Mouse (Mus musculus): ENCODE results near the gene Xrn1. TPM values are rescaled to one million over a fixed set of nuclear protein-coding genes. Genes with fewer than 3 reads are reported as not detected.
A peak's percentile ranks its signal among the peaks of the same experiment; 100 is the strongest.
"Not testable (repeated sequence)": the region's sequence is repeated elsewhere in the genome, so short reads cannot be mapped to it uniquely, and the experiment has no call there.

The Xrn1 gene
- total RNA-seq, 2 experiments from 2014 or later = 30.0 to 31.2 TPM

DNA sequence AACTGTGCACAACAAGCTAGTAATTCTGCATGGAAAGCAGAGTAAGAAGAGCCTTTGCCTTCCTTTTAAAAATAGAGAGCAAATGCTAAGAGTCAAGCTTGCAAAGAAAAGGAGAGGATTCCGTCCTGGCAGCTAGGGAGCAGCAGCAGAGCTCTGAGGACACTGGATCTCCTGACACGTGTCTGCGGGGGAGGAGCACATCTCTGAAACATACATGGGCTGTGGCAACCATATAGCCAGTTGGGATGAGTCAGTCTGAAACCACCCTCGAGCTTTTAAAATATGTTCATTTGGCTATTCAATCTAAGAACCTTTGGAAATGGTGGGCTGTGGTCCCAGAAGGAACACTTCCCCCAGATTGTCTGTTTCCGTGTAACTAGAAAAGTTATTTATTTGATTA is 100.3 kb downstream of the Xrn1 start:
- DNase-seq = peak; percentile 31 to 33

DNA sequence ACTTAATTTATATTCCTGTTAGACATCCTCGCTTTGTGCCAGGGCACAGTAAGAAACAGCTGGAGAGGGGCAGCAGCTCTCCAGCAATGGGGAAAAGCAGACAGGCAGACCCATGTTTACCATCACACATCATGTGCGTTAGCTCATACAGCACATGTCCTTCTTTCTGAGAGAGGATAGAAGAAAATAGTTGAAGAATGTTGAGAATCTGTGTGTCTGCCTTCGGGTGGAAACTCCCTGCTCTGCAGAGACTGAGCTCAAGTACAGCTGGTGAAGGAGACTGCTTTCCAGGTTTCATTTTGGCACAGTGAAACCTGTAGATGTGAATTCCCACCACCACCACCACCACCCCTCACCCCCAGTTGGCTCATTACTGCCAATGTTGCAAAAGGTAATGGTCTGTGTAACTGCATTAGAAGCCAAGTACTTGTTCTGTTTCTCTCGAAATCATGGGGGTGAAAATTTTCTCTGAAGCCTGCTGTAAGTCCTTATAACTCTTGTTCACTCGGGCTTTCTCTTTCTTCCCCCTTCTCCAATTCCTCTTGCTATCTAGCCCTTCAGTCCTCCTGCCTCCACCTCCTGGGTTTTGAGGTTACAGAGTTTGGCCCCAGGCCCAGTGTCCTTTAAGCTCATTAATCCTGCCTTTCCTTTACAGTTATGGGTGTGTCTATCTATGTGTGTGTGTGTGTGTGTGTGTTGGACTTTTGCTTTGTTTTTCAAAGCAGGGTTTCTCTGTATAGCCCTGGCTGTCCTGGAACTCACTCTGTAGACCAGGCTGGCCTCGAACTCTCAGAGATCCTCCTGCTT is 102.1 kb downstream of the Xrn1 start:
- DNase-seq = peak in 1 of 2 experiments; percentile 3

DNA sequence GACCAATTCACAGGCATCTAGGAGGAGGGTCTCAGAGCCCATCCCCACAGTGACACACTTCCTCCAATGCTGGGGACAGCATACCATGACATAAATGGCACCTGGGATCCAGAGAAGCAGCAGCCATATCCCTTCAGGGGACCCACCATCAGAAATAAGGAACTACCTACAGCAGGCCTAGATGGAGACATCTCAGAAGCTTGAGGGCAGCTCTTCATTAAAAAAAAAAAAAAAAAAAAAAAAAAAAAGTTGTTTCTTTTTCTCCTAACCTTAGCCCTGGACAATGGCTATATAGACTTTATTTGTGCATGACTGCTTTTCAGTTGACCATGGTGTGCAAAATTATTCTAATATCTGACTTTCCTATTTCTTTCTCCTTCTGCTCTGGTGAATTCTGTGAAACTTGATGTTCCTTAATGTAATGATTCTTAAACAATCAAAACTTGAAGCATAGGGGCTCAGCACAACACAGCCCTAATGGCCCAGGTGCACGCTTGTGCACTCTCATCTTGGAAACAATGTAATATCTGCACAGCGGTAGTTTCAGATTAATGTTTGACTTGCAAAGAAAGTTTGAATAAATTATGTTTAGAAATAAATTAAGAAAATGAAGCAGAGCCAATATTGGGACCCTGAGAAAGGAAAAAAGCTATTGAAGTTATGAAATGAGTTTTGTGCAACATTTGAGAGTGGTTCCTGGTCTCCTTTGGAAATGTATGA is 108.7 kb downstream of the Xrn1 start:
- DNase-seq = no peak

DNA sequence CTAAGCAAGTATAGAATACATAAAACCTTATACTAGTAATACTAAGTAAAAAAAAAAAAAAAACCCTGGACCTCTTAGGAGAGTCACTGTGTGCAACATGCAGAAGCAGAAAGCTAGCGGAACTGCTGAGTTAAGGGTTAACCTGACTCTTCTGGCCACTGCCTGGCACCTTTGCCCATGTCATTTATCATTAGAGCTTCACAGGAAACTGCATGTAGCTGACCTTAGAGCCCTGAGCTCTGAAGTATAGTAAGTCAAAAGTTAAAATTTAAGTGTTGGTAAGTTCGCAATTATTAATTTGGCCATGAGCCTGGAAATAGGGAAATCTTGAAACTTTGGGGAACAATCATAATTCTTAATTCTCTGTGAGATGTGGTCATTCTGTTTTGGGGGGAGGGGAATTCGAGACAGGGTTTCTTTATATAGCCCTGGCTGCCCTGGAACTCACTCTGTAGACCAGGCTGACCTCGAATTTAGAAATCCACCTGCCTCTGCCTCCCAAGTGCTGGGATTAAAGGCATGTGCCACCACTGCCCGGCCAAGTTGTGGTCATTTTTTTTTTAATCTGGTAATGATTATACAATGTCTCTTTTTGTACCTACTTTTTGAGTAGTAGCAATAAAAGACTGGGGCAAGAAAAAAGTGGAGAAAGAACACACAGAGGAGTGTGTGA is 109.4 kb downstream of the Xrn1 start:
- no peak for DNase-seq

DNA sequence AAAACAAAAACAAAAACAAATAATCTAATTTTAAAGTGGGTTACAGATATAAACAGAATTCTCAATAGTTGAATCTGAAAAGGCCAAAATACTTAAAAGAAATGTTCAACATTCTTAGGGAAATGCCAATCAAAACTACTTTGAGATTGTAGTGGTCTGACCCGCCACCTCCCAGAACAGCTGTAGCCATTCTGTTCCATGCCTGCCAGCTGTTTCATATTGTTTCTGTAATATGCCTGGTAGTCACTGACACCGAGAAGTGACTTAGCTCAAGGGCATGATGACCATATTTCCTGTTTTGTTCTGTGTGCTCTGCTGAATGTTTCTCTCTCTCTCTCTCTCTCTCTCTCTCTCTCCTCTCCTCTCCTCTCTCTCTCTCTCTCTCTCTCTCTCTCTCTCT is 112.9 kb downstream of the Xrn1 start:
- no peak for DNase-seq

DNA sequence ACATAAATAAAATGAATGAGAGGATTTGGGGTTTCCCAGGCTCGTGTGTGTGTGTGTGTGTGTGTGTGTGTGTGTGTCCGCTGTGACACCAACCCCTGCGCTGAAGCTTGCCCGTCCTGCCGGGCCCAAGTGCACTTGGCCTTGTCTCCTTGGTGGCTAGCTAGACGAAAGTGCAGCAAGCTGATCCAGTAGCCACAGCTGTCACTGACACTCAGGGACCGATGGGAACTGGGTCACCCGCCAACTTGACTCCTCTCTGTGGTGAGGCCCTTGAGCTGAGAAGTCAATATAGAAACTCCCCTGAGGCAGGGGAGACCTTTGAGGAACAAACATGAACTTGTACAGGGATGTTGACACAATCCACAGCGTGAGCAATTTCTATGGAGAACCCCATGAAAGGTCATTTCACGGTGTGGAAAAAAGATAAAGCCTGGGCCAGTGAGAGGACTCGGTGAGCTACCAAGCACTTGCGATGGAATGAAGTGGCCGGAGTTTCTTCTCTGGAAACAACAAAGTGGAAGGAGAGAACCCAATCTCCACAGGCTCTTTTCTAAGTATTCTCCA is 124.3 kb downstream of the Xrn1 start:
- no peak for DNase-seq

DNA sequence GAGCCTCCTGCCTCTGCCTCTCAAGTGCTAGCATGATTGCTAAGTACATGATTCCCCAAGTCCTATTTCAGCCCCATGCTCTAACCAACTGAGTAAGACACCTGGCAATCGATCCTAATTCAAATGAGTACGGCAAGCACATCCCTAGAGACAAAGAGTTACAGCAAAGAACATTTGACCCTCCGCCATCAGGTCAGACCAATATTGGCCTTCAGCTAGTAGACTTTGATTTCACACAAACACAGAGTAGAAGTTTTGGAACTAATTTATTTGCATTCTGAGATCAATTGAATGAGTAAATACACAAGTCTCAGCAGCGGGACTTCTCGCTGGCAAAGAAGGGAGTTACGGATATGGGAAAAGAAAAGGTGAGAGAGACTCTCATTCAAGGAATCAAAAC is 130.7 kb downstream of the Xrn1 start:
- DNase-seq = no peak

DNA sequence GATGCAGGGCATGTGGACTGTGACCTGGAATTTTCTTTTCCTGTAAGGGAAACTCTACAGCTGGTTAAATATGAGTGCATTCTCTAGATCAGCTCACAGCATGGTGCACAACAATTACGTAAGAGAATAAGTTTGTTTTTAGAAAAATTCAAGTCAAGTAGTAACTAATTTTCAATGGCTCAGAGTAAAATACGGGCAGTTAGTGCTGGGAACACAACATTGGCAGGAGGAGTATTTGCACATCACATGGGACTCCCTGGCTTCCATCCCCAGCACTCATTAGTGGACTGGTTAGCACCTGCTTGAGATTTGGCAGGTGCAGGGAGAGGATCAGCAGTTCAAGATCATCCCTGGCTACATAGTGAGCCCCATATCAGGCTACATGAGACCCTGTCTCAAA is 133.1 kb downstream of the Xrn1 start:
- DNase-seq = no peak

DNA sequence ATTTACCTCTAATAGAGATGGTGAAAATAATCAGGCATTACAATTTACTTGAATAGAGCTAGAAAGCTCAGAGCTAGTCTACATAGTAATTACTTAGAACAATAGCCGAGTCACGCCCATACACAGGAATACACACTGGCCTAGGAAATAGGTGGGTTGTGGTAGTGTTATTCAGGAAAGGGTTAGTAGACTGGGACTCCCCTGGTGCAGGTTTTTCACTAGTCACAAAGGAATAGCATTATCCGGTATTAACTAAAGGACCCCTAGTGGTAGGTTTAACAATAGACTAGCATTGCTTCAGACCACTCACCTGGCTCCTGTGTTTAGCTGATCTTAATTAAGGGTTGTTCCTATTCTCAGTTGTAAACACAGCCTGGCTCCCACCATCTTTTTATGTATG is 133.9 kb downstream of the Xrn1 start:
- DNase-seq = not testable (repeated sequence)

DNA sequence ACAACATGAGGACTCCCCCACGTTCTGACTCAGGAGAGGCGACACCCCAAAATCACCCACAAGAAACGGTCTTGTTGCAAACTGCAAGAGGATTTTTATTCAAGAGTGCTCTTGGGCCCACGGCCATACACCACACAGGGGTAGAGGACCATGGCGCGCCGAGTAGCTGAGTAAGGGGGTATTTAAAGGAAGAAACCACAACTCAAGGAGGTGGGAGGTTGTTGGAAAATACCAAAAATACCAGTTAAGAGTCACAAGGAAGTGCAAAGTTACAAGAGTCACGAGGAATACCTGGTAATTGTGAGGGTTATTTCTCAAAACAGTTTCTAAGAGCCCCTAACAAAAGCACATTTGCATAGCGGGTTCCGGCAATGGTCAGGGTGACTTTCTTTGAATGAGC is 138.1 kb downstream of the Xrn1 start:
- not testable (repeated sequence) for DNase-seq

DNA sequence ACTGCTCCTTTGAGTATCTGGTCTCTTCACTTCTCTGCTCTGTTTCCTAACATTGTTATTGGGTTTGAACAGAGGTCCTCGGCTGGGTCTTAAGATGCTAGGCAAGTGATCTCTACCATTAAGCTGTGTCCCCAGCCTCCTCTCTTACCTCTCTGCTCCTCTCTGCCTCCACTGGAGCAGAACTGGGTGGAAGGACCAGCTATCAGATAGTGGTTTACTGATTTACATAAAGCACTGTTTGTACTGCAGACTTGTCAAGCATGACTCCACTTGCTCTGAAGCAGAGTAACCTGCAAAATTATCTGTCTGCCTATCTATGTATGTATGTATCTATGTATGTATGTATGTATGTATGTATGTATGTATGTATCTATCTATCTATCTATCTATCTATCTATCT is 138.7 kb downstream of the Xrn1 start:
- DNase-seq = no peak

DNA sequence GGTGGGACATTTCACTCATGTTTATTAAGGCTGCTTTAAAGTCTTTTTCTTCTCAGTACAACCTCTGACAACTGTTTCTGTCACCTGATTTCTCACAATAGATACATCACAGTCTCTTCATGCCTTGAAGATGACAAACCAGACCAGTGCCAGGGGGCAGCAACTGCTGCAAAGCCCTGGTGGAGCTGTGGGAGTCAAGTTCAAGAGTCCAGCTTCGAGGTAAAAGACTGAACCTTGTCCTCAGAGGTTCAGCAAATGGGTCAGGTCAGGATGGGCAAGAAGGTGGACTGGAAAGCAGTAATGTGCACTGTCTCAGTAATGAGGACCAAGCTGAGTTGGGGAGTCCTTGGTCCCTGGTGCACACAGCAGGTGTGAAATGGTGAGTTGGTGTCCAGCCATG is 139.8 kb downstream of the Xrn1 start:
- no peak for DNase-seq

DNA sequence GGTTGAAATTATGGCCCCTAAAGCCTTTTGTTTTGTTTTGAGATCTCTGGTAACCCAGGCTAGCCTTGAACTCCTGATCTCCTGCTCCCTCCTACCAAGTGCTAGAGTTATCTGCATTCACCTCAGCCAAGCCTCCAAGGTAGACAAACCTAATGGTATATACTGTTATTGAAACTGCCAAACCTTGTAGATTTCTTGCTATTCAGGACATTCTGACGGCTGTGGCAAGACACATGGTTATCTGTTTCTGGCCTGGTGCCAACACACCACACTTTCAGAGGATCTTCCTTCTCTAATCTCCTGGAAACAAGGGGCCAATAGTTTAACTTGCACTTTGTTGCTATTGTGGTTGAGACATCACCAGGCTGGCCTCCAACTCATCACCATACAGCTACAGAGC is 140.6 kb downstream of the Xrn1 start:
- no peak for DNase-seq

DNA sequence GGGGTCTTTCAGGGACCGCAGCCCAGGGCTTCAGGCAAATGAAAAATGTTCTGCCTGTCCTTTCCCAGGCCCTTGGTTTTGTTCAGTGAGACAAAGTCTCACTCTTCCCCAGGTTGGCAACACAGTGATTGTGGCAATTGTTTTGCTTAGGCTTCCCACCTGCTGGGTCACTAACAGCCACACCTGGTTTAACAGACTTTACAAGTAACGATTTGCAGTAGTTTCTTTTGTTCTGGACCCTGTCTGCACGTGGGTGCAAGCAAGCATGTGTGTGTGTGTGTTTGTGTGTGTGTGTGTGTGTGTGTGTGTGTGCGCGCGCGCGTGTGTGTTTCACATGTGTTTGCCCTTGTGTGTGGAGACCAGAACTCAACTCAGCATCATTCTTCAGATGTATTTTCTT is 148.3 kb downstream of the Xrn1 start:
- DNase-seq = no peak

Other genes with a start within 250 kb of the Xrn1 start
- gene Trpc1, start 204.4 kb upstream of the Xrn1 start, total RNA-seq (2021) = 10 to 100 TPM; 43.7 to 52.3 TPM
- gene Pls1, start 109.4 kb upstream of the Xrn1 start, total RNA-seq (2021) = 10 to 100 TPM in 1 of 2 experiments, 1 to 10 TPM in 1; 9.2 to 10.2 TPM
- gene Atr, start 97.2 kb upstream of the Xrn1 start, total RNA-seq (2021) = 10 to 100 TPM; 10.7 to 11.5 TPM
- gene Gk5, start 164.6 kb downstream of the Xrn1 start, total RNA-seq (2021) = 1 to 10 TPM; 4.8 to 5.9 TPM
- 10 to 100 TPM; 40.1 to 49.1 TPM for gene Tfdp2, start 241.5 kb downstream of the Xrn1 start, total RNA-seq (2021)